Mouse (Mus musculus): ENCODE results near the gene Spry2. TPM values are rescaled to one million over a fixed set of nuclear protein-coding genes. Genes with fewer than 3 reads are reported as not detected.

Spry2 gene
- polyA plus RNA-seq, 1 experiment from 2014 or later, result 26.4 TPM

GRCm38 (mm10) chr14:105885249-105885648 lies 11.4 kb downstream of the Spry2 start:
- no peak for ATAC-seq (ENCODE audit: insufficient read depth, low FRiP score, low TSS enrichment)
- WGBS, result 83% methylated on average over 6 of the region's 6 CpGs
- no peak overlapping the region for H3K9ac ChIP-seq (ENCODE audit: low read length)
- no peaks in the 10 kb centered on the region for H3K36me3 ChIP-seq (ENCODE audit: control insufficient read depth, insufficient read depth, low read length)
- no peaks in the 10 kb centered on the region for H3K27me3 ChIP-seq (ENCODE audit: control insufficient read depth, insufficient read depth, low read length)
- DNase-seq (ENCODE audit: low spot score), result no peak
- no peak overlapping the region for H3K4me2 ChIP-seq (ENCODE audit: low read depth)
- H3K4me1 ChIP-seq (ENCODE audit: control insufficient read depth, insufficient read depth, low read length), result no peaks in the 10 kb centered on the region
- H3K4me3 ChIP-seq (ENCODE audit: low read depth, low read length), result no peak overlapping the region
- no peak overlapping the region for H3K27ac ChIP-seq (ENCODE audit: low read depth, low read length)
- no peaks in the 10 kb centered on the region for H3K9me3 ChIP-seq (ENCODE audit: control insufficient read depth, low read length)

- no peak for ATAC-seq (ENCODE audit: insufficient read depth, low FRiP score, low TSS enrichment)
- H3K9me3 ChIP-seq (ENCODE audit: control insufficient read depth, low read length), result no peaks in the 10 kb centered on the region
- no peaks in the 10 kb centered on the region for H3K27me3 ChIP-seq (ENCODE audit: control insufficient read depth, insufficient read depth, low read length)
- no peak overlapping the region for H3K4me3 ChIP-seq (ENCODE audit: low read depth, low read length)
- H3K36me3 ChIP-seq (ENCODE audit: control insufficient read depth, insufficient read depth, low read length), result no peaks in the 10 kb centered on the region
- no peak overlapping the region for H3K4me2 ChIP-seq (ENCODE audit: low read depth)
- no peaks in the 10 kb centered on the region for H3K4me1 ChIP-seq (ENCODE audit: control insufficient read depth, insufficient read depth, low read length)
- no peak overlapping the region for H3K27ac ChIP-seq (ENCODE audit: low read depth, low read length)
- no peak for DNase-seq (ENCODE audit: low spot score)
- no peak overlapping the region for H3K9ac ChIP-seq (ENCODE audit: low read length)
- 79% methylated on average over 6 of the region's 6 CpGs for WGBS
Observed at GRCm38 (mm10) chr14:105883215-105883614, 13.4 kb downstream of the Spry2 start.

- Histone ChIP-seq H3K4me2 (ENCODE audit: low read depth) (no peak overlapping the region), H3K4me1 (ENCODE audit: control insufficient read depth, insufficient read depth, low read length) (no peaks in the 10 kb centered on the region), H3K4me3 (ENCODE audit: low read depth, low read length) (no peak overlapping the region), H3K9ac (ENCODE audit: low read length) (no peak overlapping the region), H3K27ac (ENCODE audit: low read depth, low read length) (no peak overlapping the region), H3K27me3 (ENCODE audit: control insufficient read depth, insufficient read depth, low read length) (no peaks in the 10 kb centered on the region), H3K36me3 (ENCODE audit: control insufficient read depth, insufficient read depth, low read length) (no peaks in the 10 kb centered on the region), H3K9me3 (ENCODE audit: control insufficient read depth, low read length) (no peaks in the 10 kb centered on the region)
- ATAC-seq (ENCODE audit: insufficient read depth, low FRiP score, low TSS enrichment) (no peak), DNase-seq (ENCODE audit: low spot score) (no peak)
- WGBS, result 90% methylated on average over 10 of the region's 10 CpGs
Observed at GRCm38 (mm10) chr14:105878359-105878758, 18.3 kb downstream of the Spry2 start.

- WGBS, result 82% methylated on average over 7 of the region's 7 CpGs
- no peak overlapping the region for H3K4me2 ChIP-seq (ENCODE audit: low read depth)
- no peaks in the 10 kb centered on the region for H3K4me1 ChIP-seq (ENCODE audit: control insufficient read depth, insufficient read depth, low read length)
- no peaks in the 10 kb centered on the region for H3K36me3 ChIP-seq (ENCODE audit: control insufficient read depth, insufficient read depth, low read length)
- DNase-seq (ENCODE audit: low spot score) (no peak), ATAC-seq (ENCODE audit: insufficient read depth, low FRiP score, low TSS enrichment) (no peak)
- H3K9ac ChIP-seq (ENCODE audit: low read length), result no peak overlapping the region
- no peak overlapping the region for H3K27ac ChIP-seq (ENCODE audit: low read depth, low read length)
- no peaks in the 10 kb centered on the region for H3K9me3 ChIP-seq (ENCODE audit: control insufficient read depth, low read length)
- no peaks in the 10 kb centered on the region for H3K27me3 ChIP-seq (ENCODE audit: control insufficient read depth, insufficient read depth, low read length)
- no peak overlapping the region for H3K4me3 ChIP-seq (ENCODE audit: low read depth, low read length)
Observed at GRCm38 (mm10) chr14:105876375-105876774, 20.2 kb downstream of the Spry2 start.

GRCm38 (mm10) chr14:105870370-105870936 lies 26.2 kb downstream of the Spry2 start:
- no peaks in the 10 kb centered on the region for H3K36me3 ChIP-seq (ENCODE audit: control insufficient read depth, insufficient read depth, low read length)
- DNase-seq (ENCODE audit: low spot score), result peak; percentile 16
- H3K4me3 ChIP-seq (ENCODE audit: low read depth, low read length), result no peak overlapping the region

GRCm38 (mm10) chr14:105865381-105865938 lies 31.2 kb downstream of the Spry2 start:
- no peaks in the 10 kb centered on the region for H3K9me3 ChIP-seq (ENCODE audit: control insufficient read depth, low read length)
- ATAC-seq (ENCODE audit: insufficient read depth, low FRiP score, low TSS enrichment) (no peak), DNase-seq (ENCODE audit: low spot score) (no peak)
- no peak overlapping the region for H3K27ac ChIP-seq (ENCODE audit: low read depth, low read length)
- H3K36me3 ChIP-seq (ENCODE audit: control insufficient read depth, insufficient read depth, low read length), result no peaks in the 10 kb centered on the region
- H3K27me3 ChIP-seq (ENCODE audit: control insufficient read depth, insufficient read depth, low read length), result no peaks in the 10 kb centered on the region
- no peak overlapping the region for H3K9ac ChIP-seq (ENCODE audit: low read length)
- 90% methylated on average over 5 of the region's 5 CpGs for WGBS
- no peak overlapping the region for H3K4me3 ChIP-seq (ENCODE audit: low read depth, low read length)
- H3K4me1 ChIP-seq (ENCODE audit: control insufficient read depth, insufficient read depth, low read length), result no peaks in the 10 kb centered on the region
- H3K4me2 ChIP-seq (ENCODE audit: low read depth), result no peak overlapping the region

More at GRCm38 (mm10) chr14:105870370-105870936, 26.2 kb downstream of the Spry2 start:
- Histone ChIP-seq H3K27ac (ENCODE audit: low read depth, low read length) (no peak overlapping the region), H3K27me3 (ENCODE audit: control insufficient read depth, insufficient read depth, low read length) (no peaks in the 10 kb centered on the region), H3K4me1 (ENCODE audit: control insufficient read depth, insufficient read depth, low read length) (no peaks in the 10 kb centered on the region), H3K9me3 (ENCODE audit: control insufficient read depth, low read length) (no peaks in the 10 kb centered on the region), H3K4me2 (ENCODE audit: low read depth) (no peak overlapping the region), H3K9ac (ENCODE audit: low read length) (no peak overlapping the region)
- ATAC-seq (ENCODE audit: insufficient read depth, low FRiP score, low TSS enrichment), result no peak
- 64% methylated on average over 14 of the region's 14 CpGs for WGBS

- Histone ChIP-seq H3K27me3 (ENCODE audit: control insufficient read depth, insufficient read depth, low read length) (no peaks in the 10 kb centered on the region), H3K27ac (ENCODE audit: low read depth, low read length) (no peak overlapping the region), H3K4me3 (ENCODE audit: low read depth, low read length) (no peak overlapping the region), H3K36me3 (ENCODE audit: control insufficient read depth, insufficient read depth, low read length) (no peaks in the 10 kb centered on the region), H3K4me1 (ENCODE audit: control insufficient read depth, insufficient read depth, low read length) (no peaks in the 10 kb centered on the region), H3K9me3 (ENCODE audit: control insufficient read depth, low read length) (no peaks in the 10 kb centered on the region), H3K4me2 (ENCODE audit: low read depth) (no peak overlapping the region), H3K9ac (ENCODE audit: low read length) (no peak overlapping the region)
- no peak for DNase-seq (ENCODE audit: low spot score)
- 76% methylated on average over 11 of the region's 11 CpGs for WGBS
- no peak for ATAC-seq (ENCODE audit: insufficient read depth, low FRiP score, low TSS enrichment)
Observed at GRCm38 (mm10) chr14:105862199-105862598, 34.4 kb downstream of the Spry2 start.

- ATAC-seq (ENCODE audit: insufficient read depth, low FRiP score, low TSS enrichment) (no peak), DNase-seq (ENCODE audit: low spot score) (no peak)
- no peaks in the 10 kb centered on the region for H3K36me3 ChIP-seq (ENCODE audit: control insufficient read depth, insufficient read depth, low read length)
- no peaks in the 10 kb centered on the region for H3K4me1 ChIP-seq (ENCODE audit: control insufficient read depth, insufficient read depth, low read length)
- no peak overlapping the region for H3K27ac ChIP-seq (ENCODE audit: low read depth, low read length)
- 59% methylated on average over 6 of the region's 6 CpGs for WGBS
- no peak overlapping the region for H3K9ac ChIP-seq (ENCODE audit: low read length)
- H3K4me3 ChIP-seq (ENCODE audit: low read depth, low read length), result no peak overlapping the region
- H3K4me2 ChIP-seq (ENCODE audit: low read depth), result no peak overlapping the region
- H3K27me3 ChIP-seq (ENCODE audit: control insufficient read depth, insufficient read depth, low read length), result no peaks in the 10 kb centered on the region
- no peaks in the 10 kb centered on the region for H3K9me3 ChIP-seq (ENCODE audit: control insufficient read depth, low read length)
Observed at GRCm38 (mm10) chr14:105860920-105861319, 35.7 kb downstream of the Spry2 start.

GRCm38 (mm10) chr14:105860276-105860675 lies 36.3 kb downstream of the Spry2 start:
- DNase-seq (ENCODE audit: low spot score), result no peak
- WGBS, result 87% methylated on average over 4 of the region's 4 CpGs

More at GRCm38 (mm10) chr14:105860276-105860675, 36.3 kb downstream of the Spry2 start:
- ATAC-seq (ENCODE audit: insufficient read depth, low FRiP score, low TSS enrichment), result no peak
- Histone ChIP-seq H3K9ac (ENCODE audit: low read length) (no peak overlapping the region), H3K27ac (ENCODE audit: low read depth, low read length) (no peak overlapping the region), H3K4me2 (ENCODE audit: low read depth) (no peak overlapping the region), H3K27me3 (ENCODE audit: control insufficient read depth, insufficient read depth, low read length) (no peaks in the 10 kb centered on the region), H3K9me3 (ENCODE audit: control insufficient read depth, low read length) (no peaks in the 10 kb centered on the region), H3K4me3 (ENCODE audit: low read depth, low read length) (no peak overlapping the region), H3K4me1 (ENCODE audit: control insufficient read depth, insufficient read depth, low read length) (no peaks in the 10 kb centered on the region), H3K36me3 (ENCODE audit: control insufficient read depth, insufficient read depth, low read length) (no peaks in the 10 kb centered on the region)

Measured in neural tube, embryonic 11.5 days (tissue).